Mouse (Mus musculus) natural killer cell, adult 2 months (primary cell): Measurements from ENCODE around the gene Olfr142.
"Not testable (repeated sequence)": the region's sequence is repeated elsewhere in the genome, so short reads cannot be mapped to it uniquely, and the experiment has no call there.

Source experiments
- DNase-seq, 2 experiments: peaks; one replicate each; pipeline ENCODE4 v3.0.0; 2022; ENCODE audit warnings: low spot score in 2 of 2

The Olfr142 gene

GRCm38 (mm10) chr2:90257492-90257891 lies at the start of gene Olfr142:
TSS of gene Olfr142 (minus strand) at chr2:90257592.
- no peak for DNase-seq

GRCm38 (mm10) chr2:90292741-90293140 lies 35.3 kb upstream of the Olfr142 start, which contains the start of gene Olfr1272:
TSS of gene Olfr1272 (minus strand) at chr2:90292841.
- DNase-seq: no peak

GRCm38 (mm10) chr2:90270932-90271331 lies 13.5 kb upstream of the Olfr142 start, which contains the start of gene Olfr1271:
TSS of gene Olfr1271 (minus strand) at chr2:90271032.
- DNase-seq: no peak

- DNase-seq: not testable (repeated sequence)
These were observed 33.0 kb downstream of the Olfr142 start, which contains the start of gene Olfr1506 for GRCm38 (mm10) chr2:90224393-90224792. TSS of gene Olfr1506 (minus strand) at chr2:90224493.
